Mouse (Mus musculus) retina, embryonic 14.5 days (tissue): ENCODE data around the gene Pcsk6.

Experiments
- DNase-seq: peaks from one replicate; pipeline ENCODE4 v3.0.0-alpha.2; 2015; ENCODE audit warnings: low spot score

Gene Pcsk6

DNA sequence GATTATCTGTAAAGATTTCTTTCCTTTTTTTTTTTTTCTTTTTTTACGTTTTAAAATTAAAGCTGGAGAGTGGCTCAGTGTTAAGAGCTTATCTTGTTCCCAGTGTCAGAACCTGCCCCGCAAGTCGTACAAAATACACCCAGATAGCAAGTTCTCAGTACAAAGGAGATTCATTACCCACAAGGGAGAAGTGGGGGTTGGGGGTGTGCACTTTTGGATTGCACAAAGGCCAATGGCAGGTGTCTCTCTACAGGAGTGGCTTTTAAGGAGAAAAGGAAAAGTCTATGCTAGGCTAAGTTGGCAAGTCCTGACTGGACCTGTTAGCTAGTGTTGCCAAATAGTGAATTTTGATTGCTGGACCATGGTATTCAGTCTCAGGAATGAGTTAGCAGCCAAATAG, 140.3 kb downstream of the Pcsk6 start:
- DNase-seq: no peak

DNA sequence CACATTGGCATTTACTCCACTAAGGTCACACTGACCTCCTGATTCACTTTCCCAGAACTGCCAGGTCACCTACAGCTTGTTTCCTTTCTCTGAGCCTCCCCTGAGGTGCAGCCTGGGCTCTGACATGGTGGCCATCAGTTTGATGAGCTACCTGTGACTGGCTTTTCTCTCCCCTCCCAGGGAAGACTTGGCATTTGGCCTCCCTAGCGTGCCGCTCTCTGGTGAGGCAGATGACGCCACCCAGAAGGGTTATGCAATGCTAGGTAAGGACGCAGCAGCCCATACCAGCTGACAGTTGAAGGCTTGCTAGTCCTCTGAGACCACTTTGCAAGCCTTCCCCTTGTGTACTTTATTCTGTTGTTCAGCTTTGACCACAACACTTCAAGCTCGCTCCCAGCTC, 141.9 kb downstream of the Pcsk6 start:
- DNase-seq: no peak

DNA sequence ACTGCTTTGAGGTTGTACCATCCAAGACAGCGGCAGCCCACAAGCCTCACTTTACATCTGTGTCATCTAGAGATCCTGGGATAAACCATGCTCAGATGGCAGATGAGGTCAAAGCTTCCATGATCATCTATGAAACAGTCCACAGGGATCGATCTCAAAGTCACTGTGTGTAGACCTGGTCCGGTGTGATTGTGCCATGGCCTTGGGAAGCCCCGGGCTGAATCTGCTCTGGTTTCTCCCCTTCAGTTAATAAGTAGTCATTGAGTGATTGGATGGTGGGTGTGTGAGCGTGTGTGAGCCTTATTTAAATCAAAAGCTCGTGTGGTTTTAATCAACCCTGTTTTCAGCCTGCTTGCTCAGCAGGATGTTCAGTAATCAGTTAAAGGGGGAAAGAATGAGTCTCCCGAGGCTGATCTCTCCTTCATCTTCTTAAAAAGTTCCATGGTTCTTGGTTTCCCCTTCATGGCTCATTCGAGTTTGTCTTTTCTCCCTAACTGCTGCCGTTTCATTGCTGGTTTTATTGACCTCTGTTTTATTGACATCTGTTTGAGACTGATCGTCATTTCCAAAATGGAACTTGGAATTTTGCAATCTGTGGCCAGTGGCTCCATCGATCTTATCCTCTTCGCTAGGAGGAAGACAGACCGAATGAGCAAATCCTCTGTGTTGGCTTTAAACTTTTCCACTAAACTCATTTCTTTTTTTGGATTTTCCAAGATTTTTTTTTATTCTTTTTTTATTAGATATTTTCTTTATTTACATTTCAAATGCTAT, 142.5 kb downstream of the Pcsk6 start:
- DNase-seq: no peak

DNA sequence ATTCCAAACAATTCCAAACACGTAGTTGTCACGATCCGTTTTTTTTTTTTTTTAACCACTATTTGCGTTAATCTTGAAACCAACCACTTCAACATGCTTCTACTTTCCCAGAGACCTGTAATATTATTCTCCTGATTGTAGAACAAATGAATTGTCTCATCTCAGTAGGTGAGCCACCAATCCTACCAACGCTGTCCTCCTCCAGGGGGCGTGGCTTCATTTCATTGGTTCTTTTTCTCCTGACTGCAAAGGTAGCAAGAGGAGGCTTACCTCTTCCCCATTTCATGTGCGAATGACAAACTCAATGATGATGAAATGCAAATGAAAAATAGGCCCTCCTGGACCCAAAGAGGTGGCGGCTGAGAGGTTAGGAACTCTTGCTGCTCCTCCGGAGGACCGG, 143.5 kb downstream of the Pcsk6 start:
- DNase-seq: no peak

DNA sequence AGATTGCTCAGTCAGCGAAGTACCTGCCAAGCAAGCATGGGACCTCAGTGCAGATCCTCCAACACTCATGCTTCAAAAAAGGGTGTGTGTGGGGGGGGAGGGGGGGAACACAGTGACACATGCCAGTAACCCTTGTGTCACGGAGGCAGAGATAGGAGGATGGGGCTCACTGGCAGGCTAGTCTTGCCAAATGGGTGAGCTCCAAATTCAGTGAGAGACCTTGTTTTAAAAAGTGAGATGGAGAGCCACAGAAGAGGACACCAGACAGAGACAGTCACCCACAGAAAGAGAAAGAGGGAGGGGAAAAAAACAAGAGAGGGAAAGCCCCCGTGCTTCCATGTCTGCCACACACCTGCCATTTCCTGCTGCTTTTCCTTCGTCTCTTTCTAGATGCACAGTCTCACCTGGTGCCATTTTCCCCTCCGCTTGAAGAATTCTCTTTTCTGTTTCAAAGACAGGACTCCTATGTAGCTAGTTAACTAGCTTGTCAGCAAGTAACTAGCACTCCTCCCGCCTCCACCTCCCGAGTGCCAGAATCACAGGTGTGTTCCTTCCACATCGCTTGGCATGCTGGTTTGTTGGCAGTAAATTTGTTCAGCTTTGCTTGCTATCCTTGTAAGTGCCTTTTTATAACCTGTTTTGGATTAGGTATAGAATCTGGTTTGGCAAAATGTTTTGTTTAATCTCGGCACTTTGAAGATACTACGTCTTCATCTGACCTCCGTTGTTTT, 146.8 kb downstream of the Pcsk6 start:
- no peak for DNase-seq

DNA sequence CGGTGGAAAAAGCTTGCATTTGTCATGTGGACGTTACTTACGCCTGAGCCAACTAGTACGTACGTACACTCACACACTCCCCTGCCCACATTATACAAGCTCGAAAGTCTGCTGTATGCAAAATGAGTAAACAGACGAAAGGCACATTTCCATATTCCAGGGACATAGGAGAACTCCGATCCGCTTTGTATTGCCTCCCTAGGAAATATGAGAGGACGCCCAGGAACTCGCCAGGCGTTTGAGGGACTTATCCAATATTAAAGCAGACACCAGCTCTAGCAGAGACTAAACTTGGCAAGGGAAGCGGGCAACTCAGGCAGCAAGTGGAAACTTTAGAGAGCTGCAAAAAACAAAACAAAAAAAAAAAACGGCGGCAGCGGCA, 147.3 kb downstream of the Pcsk6 start:
- no peak for DNase-seq

DNA sequence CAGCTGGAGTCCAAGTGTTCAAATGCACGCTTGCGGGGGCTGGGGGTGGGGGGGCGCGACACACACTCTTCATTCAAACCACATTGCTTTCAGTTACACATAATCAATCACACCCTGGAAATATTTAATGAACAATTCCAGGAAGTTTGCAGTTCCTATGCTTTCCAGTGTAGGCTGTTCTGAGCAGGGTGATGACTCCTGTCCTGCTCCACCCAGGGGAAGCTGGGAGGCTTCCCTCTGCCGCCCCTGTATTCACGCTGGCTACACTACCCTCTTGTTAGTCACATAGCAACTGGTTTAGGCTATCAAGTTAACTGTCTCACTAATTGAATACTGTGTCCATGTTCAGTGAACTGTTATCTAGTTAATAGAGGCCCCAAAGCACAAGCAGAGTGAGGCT, 149.0 kb downstream of the Pcsk6 start:
- no peak for DNase-seq

DNA sequence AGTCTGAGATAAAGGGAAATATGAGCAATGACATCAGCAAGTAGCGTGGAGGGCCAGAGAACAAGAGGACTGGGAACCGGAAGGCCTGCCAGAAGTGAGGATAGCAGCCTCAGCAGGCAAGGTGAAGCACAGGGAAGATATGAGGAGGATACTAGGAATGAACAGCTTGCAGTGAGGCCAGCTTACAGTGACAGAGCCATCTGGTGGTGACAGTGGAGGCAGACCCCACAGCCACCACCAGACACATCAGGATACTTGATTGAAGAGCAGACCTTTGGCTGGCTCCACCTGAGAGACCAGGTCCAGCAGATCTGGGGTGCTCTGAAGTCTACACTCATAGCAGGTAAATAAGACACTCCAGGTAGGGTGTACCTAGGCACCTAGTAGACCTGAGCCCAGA, 166.2 kb downstream of the Pcsk6 start:
- DNase-seq: no peak

DNA sequence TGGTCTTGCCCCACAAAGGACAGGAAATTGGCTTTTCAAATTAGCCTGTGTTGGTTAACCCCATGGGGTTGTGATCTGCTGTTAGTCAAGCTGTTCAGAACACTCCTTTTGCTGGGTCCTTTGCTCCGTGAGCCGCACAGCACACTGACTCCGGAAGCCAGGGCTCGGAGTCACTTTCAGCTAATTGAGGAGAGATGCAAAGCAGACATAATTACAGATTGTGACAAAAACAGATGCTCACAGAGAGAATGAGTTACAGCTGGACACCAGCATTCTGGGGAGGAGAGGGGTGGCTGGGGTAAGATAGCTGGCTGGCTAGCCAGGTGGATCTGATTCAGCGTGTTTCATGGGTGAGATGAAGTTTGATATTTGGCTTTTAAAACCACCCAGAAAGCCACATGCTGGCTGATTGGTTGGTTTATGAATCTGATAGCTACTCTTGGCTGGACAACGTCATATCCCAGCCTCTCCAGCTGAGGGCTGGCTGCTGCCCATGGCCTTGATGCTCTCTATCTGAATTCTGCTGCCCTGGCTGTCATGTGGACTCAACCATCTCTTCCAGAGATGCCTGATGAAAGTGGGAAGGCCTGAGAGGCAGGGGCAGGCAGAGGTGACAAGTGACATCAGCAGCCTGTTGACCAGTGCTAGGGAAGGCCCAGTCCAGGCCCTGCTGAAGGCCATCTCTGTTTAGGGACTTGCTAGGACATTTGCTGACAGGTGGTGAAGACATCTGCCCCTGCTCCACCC, 167.4 kb downstream of the Pcsk6 start:
- DNase-seq: no peak

DNA sequence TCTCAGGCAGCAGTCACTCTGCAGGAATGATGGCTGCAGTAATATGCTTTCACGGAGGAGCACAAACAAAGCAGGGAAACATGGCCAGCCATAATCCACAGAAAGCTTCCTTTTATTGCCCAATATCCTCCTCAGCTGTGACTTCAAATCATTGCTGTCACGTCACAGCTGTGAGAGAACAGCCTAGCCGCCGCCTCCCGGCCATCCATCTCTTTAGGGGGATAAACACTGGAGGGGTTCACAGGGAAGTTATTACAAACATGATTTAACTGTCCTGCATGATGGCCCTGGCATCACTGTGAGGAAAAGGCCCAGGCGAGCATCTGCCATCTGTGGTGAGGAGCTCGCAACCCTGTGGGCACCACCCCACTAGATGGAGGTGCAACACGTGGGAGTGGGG, 175.3 kb downstream of the Pcsk6 start:
- DNase-seq: no peak

DNA sequence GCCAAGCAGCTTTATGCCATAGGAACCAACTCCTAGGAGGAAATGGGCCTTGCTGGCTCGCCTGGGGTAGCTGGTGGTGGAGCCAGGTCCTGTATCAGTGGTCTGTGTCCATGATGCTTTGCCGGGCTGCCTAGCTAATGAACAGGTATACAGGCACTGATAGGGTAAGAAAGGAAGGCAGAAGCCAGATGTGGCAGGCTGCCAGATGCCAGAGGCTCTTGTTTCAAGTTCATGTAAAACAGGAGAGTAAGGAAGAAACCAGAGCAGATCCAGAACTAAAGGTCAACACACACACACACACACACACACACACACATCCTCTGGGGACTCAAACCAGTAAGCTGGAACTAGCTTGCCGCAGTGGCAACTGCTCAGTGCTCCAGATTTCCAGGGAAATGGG, 176.7 kb downstream of the Pcsk6 start:
- DNase-seq: no peak

DNA sequence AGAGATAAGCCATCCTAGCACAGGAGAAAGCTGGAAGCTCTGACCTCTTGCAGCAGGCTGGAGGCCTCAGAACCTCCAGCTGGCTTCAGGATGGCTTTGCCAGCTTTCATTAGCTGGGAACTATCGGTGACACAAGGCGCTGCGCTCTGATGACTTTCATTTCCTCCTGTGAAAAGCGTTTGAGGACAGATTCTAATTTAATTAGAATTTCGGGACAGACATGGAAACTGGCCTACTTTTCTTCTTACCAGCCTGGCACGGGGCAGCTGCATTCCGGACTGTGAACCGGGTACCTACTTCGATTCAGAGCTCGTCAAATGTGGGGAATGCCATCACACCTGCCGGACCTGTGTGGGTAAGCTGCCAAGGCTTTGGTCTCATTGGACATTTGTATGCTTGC, 177.2 kb downstream of the Pcsk6 start:
- no peak for DNase-seq

DNA sequence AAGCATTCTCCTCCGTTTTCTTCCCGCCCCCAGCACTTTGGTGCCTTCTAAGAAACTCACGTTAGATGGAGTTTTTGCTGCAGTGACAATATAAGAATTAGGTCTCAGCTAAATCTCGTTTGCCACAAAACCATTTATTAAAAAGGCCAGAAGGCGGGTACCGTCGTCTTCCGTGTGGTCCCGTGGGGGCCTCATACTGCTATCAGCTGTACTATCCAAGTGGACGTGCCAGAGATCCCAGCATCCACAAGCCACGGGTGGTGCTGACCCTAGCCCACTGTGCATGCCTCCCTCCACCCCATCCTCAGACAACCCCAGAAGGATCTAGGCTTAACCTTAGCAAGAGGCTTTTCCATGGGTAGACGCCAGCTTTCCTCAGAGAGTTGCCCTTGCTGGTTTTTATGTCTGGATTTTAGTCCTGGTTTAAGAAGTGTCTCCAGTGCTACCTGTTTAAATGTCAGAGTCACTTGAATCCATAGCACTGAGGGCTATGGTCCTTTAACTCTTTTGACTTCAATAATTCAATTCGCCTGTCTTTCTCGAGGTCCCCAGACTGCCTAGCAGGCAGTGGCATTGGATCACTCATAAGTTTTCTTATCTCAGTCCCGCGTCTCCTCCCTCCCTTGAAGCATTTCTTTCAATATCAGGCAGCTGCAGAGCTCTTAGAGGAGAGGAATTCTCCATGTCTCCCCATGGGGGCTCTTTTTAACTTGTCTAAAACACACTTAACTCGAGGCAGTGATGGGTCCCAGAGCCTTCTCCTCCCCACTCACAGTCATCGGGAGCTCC, 178.7 kb downstream of the Pcsk6 start:
- no peak for DNase-seq

DNA sequence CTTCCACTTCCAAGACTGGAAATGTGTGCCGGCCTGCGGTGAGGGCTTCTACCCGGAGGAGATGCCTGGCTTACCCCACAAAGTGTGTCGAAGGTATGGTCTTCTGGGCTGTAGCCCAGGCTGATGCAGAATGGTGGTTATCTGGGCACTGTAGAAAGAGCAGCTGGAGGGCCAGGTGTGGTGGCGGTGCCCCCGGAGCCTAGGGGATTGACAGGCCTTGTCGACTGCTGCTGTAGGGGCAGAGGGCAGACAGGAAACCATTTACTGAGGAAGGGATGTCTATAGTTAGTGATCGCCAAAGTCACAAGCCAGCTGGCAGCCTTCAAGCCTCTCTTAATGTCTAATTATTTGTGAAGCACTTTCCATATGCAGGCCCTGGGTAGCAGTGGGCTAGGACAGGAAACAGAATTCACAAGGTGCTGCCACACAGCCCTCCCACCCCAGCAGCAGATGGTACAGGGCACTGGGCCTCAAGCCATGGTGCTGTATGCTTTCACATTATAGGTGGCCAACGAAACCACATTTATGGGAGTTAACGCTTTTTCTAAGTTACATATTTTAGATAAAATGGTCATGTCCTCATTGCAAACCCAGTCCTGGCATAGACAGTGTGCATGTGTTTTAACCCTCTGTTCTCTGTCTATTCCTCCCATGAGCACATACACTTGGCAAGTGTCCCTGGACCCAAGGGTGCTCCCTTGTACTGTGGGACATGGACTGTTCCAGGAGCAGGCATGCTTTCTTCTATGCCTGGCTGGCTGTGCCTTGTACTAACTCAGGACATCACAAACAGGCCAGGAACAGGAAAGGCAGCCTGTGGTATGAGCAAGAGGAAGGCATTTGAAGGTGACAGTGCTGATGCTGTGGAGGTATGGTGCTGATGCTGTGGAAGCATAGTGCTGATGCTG, 182.3 kb downstream of the Pcsk6 start, which contains the start of gene Gm45213:
Gm45213 (plus strand) TSS at position 51 of the 908 bp plus-strand sequence.
- no peak for DNase-seq

DNA sequence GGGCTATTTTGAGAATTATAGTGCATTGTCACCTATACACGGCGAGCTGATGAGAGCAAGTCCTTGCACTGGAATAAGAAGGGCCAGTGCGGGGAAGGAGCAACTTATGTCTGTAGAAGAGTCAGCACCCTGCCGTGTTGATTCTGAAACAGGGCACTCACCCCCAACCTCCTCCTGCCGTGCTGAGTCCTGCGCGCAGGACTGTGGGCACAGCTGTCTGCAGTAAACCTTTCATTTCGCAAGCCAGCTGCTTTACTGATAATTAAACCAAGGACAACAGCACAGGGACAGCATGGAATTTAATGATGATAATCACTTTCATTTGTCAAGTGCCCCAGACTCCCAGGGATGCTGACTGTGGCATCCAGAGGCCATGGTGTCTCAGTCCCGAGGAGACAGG, 183.1 kb downstream of the Pcsk6 start:
- no peak for DNase-seq

DNA sequence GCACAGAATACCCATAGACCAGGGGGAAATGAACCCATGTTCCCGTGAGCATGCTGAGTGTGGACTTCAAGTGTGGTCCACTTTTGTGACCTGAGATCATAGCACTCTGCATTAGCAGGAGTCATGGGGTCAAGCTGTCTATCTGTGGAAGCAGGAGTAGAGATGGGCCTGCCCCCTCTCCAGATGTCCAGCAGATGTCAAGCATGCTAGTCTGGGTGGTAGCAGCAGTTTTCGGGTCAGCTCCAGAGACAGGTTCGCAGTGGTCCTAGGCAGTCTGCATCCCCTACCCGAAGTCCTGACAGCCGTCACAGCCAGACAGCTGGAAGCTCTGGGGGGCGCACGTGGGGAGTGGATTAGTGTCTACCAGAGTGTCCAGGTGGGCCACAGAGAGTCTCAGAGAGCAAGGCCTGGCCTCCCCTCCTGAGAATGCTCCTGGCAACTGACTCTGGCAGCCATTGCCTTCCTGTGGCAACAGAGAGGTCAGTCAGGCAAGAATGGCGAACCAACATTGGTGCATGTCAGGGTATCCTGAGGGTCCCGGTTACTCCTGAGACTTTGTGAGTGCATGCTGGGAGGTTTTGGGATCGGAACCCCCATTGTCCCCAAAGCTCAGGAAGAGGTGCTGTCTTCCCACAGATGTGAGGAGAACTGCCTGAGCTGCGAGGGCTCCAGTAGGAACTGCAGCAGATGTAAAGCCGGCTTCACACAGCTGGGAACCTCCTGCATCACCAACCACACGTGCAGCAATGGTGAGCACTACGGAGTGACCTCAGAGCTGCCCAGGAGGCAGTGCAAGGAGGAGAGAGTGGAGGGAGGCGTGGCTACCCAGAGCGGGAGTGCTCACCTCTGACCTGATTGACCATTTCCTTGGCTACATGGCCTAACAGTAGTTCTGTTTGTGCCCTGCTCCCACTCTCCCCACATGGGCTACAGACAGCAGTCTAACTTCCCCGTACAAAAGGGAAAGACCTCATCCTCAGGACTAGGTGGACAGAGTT, 185.7 kb downstream of the Pcsk6 start:
- DNase-seq: no peak

DNA sequence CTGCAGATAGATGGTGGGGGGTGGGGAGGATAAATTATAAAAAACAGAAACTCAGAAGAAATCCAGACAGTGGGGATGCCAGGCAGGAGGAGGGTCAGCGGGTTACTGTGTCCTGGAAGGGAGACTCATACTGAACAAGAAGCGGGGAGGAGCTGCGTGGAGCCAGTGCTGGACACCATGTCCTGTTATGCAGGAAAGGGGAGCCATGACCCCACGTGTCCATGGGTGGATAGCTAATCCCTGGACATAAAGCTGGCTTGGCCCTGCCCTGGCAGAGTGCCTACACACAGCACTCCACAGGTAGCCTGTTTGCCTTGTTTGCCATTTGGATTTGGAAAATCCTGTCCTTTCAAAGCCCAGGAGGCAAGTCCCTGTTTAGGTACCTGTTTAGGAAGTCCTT, 186.4 kb downstream of the Pcsk6 start:
- no peak for DNase-seq

DNA sequence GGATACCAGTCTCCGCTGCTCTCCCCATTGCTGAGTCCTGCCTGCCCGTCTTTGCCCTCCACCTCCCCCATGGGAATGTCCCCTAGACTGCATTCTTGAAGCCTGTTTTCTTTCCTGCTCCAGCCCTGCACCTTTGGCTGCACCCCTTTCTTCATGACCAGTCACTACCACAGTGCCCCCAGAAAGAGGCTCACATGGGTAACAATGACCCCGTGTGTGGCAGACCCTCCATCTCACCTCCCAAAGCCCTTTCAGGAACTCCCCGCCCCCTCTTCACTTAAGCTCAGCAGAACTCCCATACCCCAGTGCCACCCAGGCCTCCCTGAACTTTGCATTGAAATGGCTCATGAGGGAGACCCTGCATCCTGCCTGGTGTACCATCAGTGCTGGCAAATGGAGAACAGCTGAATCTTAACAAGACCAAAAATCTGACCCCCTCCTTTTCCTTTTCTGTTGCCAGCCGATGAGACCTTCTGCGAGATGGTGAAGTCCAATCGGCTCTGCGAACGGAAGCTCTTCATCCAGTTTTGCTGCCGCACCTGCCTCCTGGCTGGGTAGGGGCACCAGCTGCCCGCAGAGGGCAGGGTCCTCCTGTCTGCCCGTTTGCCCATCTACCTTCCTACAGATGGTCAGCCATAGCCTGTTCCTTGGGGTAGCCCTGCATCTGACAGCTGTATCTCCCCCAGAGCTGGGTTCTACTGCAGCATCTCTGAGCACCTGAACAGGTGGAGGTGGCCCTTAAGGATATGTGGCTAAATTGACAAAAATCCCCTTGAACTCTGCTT, 187.1 kb downstream of the Pcsk6 start:
- DNase-seq: no peak

DNA sequence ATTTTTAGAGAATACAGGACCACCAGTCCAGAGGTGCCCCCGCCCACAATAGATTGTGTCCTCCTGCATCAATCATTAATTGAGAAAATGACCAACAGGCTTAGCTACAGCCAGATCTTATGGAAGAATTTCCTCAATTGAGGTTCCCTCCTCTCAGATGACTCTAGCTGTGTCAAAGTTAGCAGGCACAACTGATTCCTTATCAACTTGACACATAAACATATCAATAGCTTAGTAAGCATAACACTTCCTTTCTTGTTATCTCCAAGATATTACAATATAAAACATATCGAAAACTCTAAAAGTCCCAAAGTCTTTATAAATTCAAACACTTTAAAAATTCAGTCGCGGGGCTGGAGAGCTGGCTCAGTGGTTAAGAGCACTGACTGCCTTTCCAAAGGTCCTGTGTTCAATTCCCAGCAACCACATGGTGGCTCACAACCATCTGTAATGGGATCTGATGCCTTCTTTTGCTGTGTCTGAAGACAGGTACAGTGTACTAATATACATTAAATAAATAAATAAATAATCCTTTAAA, 192.5 kb downstream of the Pcsk6 start:
- DNase-seq: no peak
